Mouse (Mus musculus) heart, postnatal 0 days (tissue): ENCODE measurements at regions not wholly inside any gene's neighbourhood (a gene's known extent, or its start where the extent isn't known, plus 50 kb on each side); places are given as distances from the start of the nearest gene placed in this dataset.

Source experiments
- CTCF ChIP-seq: IDR thresholded peaks from 2 replicates; pipeline ENCODE4 v1.5.1; 2016; ENCODE audit warnings: antibody characterized with exemption, control low read depth, low read depth
- EP300 ChIP-seq: IDR thresholded peaks from 2 replicates; pipeline ENCODE4 v1.6.1; 2016; ENCODE audit warnings: antibody characterized with exemption, low read depth

GRCm38 (mm10) chr9:92996156-92996555 is 454.1 kb downstream of the Plod2 start:
- TF ChIP-seq EP300 (no peak), CTCF (no peak)
